Mouse (Mus musculus) cerebellum, adult 2 months (tissue): Measurements from ENCODE around the gene Rims1.

Experiments
- CTCF ChIP-seq: fragments of 200-500 bp; IDR thresholded peaks from 2 replicates; pipeline ENCODE4 v1.5.1; 2011; ENCODE audit warnings: low read depth, mild to moderate bottlenecking, control low read depth, low read length, moderate library complexity, borderline replicate concordance; ENCODE audit not compliant: insufficient read depth
- POLR2A ChIP-seq: fragments of 200-500 bp; IDR thresholded peaks from 2 replicates; pipeline ENCODE4 v1.6.1; 2011; ENCODE audit warnings: low read length, control low read depth, borderline replicate concordance; ENCODE audit not compliant: insufficient read depth

DNA sequence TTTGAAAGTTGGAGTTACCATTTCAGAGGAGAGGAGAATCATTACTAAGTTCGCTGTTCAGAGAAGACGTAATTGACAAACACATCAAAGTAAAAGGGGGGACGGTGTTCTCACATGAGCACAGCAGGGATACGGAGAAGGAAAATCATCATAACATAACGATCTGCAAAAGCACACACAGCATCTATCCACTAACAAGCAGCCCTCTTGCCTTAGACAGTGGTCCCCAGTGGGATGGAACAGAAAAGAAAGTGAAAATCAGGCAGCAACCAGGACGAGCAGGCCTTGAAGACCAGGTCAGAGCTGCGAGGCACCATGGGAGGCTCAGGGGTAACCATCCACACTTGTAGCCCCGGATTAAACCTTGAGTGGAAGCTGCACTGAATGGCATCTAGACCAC lies 176.8 kb downstream of the Rims1 start:
- no peak for TF ChIP-seq CTCF
- TF ChIP-seq POLR2A, result no peak
